Mouse (Mus musculus) mouse embryonic stem cell (cell line): ENCODE results near the gene Hdac11.

Source experiments
- in situ Hi-C, 2 experiments: fragments of 300-500 bp; cut with MboI; formaldehyde crosslinking; loops; 1 replicate in 1 of 2; 3 replicates in 1 of 2; pipeline ENCODE4 v1.14.3; 2019 to 2020; ENCODE audit warnings: low sequenced_read_pairs in 2 of 2, low pct_unique_long_range_greater_than_20kb in 1 of 2, mixed read lengths in 1 of 2; ENCODE audit not compliant: unreplicated experiment in 1 of 2

The Hdac11 gene

DNA sequence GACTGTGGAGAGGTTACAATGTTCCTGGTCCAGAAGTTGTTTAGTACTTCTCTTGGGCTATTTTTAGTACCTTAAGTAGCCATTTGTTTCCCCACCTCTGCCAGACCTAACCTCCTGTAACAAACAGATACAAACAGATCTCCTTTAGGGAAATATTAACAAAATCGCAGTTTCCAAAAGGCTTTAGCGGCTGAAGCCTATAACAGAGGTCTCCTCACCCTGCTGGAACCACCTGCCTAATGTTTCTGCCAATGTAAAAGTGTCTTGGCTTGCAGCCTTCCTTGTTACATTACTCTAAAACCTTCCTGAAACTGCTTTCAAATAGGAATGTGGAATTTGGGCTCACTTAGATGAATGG is 31.3 kb upstream of the Hdac11 start:
- in situ Hi-C loops: loop anchor here in 1 of 2 experiments (25.0 kb wide), 1 partner anchor 313 kb away; no protein-coding TSS in a partner anchor

DNA sequence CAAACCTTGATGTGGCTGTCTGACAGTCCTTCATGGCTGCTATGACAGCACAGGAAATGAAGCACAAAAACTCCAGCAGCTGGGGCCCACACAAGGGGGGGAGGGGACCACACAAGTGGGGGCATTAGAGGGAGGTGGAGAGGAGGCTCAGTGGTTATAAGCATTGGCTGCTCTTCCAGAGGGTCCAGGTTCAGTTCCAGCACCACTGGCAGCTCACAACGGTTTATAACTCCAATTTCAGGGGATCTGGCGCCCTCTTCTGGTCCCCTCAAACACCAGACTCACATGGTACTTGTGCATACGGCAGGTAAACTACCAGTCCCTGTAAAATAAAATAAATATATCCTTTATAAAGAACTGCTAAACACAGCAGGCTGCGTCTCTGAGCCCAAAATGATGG is 27.5 kb upstream of the Hdac11 start:
- in situ Hi-C loops: loop anchor here in 1 of 2 experiments (25.0 kb wide), 1 partner anchor 317 kb away; no protein-coding TSS in a partner anchor

DNA sequence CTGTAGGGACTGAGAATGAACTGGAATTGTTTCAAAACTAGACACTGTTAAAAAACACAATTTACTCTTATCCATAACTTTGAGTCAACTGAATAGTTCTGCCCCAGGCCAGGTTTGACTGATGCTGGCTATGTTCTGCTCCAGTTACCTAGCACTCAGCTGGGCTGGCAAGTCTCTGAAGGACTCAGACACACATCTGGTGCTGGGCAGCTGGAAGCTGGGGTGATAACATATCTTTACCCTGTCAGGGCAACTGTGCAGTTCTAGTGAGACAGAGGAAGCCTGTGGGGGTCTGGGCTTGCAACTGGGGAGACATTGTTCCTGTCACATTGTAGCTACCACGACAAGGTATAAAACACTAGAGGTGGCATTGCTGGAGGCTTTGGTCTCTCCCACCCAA is 25.6 kb upstream of the Hdac11 start:
- in situ Hi-C loops: loop anchor here (10.0 to 25.0 kb wide), 2 partner anchors 316 to 319 kb away; no protein-coding TSS in a partner anchor

DNA sequence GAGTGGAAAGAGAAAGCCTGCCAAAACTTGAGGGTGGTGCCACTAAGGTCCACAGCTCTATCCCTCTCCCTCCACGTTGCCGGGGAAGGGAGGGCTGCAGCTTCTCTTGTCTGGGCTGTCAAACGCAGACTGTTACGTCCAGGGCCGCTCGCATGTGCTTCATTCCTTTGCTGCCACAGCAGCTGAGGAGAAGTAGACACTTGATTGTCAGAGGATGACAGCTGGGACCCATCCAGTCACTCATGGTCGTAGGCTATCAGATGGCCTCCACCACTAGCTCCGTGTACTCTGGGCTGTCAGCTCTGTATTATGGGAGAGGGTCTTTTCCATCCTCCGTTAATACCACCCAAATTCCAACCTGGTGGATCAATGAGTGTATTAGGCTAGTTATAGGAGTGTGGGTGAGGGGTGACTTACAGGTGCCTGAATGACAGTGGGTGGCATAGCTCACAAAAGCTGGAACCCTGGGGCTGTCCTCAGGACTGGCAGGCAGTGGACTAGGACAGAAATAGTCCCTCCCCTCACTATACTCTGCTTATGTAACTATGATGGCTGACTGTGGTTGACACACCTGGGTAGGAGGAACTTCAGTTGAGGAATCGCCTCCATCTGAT is 19.0 kb upstream of the Hdac11 start:
- in situ Hi-C loops: loop anchor here (10.0 to 25.0 kb wide), 2 partner anchors 323 to 325 kb away; no protein-coding TSS in a partner anchor

DNA sequence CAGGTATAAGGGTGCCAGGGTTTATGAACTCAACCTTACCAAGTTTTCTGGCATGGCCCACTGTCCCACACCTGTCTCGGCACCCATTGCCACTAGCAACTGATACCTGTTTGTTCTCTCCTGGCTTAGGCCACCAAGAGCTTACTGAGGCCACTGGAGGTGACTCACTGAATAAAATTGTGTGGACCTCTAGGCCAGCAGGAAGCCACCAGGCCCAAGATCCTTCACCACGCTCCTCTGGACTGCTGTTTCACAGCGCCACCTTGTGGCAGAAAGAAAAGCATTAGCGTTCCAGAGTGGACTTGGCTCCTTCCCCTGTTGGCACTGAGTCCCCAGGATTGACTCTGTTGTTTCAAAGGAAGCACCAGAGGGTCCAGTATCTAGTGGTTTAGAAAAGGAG is 16.6 kb upstream of the Hdac11 start:
- in situ Hi-C loops: loop anchor here (10.0 to 25.0 kb wide), 2 partner anchors 325 to 328 kb away; no protein-coding TSS in a partner anchor

DNA sequence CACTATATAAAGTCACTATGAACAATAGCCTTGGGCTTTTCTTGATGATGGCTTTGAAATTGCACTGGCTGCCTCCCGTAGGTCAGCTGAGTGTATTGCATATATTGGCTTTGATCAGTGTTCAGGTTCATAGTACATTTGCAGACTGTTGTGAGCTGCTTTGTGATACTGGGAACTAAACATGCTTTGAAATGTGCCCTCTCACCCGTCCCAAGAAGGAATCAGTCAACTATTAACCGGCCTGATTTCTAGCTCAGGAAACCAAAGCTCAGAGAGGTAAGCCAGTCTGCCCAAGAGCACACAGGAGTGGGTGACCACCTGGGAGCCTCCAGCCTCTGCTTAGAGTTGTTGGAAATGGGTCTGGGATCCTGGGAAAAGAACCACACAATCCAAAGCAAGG is 11.4 kb upstream of the Hdac11 start:
- in situ Hi-C loops: loop anchor here in 1 of 2 experiments (25.0 kb wide), 1 partner anchor 333 kb away; no protein-coding TSS in a partner anchor

DNA sequence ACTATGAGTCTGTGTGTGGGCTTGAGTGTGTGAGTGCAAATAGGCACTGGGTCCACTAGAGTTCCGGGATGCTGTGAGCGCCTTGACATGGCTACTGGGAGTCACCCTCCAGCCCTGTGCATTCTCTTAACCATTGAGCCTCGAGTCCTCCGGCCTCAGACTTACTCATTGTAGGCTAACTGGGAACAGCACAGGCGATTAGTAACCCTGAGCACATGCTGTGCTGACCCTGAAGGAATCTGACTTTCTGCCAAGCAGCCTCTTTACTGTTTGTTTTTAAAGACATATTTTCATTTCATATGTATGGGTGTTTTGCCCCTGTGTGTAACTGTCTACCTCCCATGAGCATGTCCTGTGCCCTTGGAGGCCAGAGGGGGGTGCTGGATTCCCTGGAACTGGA is 10.9 kb upstream of the Hdac11 start:
- in situ Hi-C loops: loop anchor here in 1 of 2 experiments (25.0 kb wide), 1 partner anchor 333 kb away; no protein-coding TSS in a partner anchor

DNA sequence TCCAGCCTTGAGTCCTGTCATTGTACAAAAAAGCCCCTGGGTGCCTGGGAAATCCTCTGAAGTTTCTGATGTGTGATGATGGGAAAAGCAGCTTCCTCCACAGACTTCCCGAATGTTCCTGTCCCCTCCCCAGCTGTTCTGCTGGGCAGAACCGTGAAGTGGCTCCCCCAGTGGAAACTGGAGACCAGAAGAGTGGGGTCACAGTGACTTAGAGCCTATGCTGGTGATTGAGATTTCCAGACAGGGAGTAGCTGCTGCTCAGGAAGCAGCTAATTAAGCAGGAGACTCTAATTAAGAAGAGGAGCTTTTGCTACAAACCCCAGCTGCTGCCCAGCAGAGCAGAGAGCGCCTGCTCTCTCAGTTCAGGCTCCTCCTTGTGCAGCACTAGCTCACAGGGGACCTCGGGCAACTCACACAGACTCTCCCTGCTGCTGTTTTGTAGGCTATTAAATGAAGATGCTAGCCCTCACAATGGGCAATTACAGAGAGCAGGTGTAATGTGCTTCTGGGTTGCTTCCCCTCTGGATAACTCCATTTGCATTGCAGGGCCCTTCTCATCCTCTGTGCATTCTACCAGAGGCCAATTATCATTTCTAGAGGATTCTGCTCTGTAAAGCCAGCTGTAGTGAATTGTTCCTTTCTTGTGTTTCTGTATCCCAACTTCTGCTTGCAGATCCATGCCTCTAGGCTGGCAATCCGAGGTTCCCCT is 9.9 kb upstream of the Hdac11 start:
- in situ Hi-C loops: loop anchor here in 1 of 2 experiments (25.0 kb wide), 1 partner anchor 334 kb away; no protein-coding TSS in a partner anchor

DNA sequence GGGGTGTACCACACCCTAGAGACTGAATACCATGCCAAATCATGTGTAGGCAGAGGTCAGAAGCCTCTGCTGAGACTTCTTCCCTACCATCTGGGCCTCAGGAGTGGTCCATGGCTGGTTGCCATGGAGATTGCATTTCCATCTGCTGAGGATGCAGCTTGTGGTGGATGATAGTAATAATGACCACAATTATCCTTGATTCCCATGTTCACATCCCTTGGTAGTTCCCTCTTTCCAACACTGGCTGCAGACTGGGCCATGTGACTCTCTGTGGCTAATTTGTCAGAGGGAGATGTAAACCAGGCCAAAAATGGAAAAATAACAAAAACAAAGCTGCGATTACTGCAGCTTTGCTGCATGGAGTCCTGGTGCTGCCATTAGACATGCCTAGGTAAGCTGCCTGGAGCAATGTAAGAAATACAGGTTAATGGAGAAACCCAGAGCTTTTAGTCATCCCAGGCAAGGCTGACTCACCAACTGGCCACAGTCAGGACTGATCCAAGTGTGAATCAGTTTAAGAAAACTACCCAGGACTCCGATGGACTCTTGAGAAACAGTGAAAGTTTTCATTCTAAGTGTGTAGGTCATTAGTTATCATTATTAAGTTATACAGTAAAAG is 9.2 kb upstream of the Hdac11 start:
- in situ Hi-C loops: loop anchor here in 1 of 2 experiments (25.0 kb wide), 1 partner anchor 335 kb away; no protein-coding TSS in a partner anchor

DNA sequence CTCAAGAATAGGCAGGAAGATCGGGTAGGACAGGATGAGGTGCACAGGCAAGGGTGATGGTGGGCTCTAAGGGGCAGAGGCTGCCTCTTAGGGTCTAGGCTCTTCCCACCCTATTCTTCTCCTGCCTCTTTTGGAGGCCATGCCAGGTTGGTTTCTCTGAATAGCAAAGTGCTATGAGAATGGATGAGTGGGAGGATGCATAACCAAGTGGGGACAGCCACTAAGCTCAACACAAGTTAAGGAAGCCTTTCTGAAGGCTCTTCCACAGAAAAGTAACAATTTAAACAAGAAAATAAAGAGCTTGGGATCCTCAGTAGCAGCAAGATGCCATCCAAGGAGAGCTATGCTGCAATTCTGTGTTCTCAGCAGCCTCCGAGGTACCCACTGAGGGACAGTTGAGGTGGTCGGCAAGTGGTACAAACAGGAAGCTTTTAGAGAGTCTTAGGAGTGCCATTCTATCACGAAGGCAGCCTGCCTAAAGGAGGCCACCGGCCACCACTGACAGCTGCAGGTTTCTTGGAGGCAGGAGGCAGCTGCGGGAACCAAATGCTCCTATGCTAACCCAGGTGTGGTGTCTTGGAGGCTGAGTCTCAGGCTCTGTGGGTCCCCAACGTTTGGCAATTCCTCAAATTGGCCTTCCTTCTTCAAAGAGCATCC is 3.4 kb upstream of the Hdac11 start:
- in situ Hi-C loops: no loop called here

DNA sequence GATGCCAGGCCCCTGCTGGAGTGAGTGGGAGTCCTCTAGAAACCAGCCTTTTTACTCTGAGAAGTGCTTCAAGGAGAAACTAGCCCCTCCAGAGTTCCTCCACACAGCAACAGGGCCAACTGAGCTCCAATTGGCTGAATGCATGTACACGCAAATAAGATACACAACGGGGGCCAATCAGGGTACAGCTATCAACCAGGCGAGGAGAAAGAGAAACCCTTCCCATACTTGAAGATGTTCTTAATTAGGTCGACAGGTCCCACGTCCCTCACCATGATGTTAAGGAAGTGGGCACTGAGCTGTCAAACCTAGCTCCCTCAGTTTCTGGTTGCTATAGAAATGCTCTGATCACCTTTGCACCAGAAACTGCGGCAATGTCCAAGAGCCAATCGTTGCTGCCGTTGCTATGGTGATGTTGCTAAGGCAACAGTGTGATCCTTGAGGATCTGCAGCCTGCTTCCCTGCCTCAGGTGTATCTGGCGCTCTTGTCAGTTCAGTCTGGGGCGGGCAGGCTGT is 2.9 kb upstream of the Hdac11 start:
- in situ Hi-C loops: no loop called here

DNA sequence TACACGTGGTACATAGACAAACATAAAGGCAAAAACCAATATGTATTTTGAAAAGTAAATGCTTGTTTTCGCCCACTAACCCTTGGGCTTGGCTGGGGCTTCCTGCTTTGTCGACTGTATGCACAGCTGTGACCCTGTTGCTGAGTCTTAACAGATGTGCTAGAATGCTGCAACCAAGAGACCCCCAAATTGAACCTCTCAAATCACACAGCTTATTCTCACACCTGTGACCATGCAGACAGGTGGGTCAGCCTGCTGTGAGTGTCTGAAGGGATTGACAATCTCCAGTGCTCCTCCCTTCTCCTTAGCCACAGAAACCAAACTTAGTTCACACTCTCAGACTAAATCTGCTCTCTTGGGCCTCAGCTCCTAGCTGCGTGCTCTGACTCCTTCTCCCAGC is 1.8 kb upstream of the Hdac11 start:
- in situ Hi-C loops: no loop called here

DNA sequence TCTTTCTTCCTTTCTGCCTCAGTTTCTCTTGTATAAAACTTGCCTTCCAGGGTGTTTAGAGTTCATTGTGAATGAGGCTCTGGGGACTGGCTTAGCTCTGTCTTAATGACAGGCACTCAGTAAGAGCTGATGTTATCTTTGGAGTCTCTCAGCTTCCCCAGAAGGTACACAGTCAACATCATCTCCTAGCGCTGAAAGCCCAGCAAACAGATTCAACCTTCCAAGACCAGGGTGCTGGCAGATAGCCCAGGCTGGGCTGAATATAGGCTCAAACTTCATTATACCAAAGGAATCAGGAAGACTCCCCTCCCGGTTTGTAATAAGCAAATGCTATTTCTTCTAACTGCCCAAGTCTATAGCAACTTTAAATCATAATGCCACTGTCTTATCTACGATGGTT is 1.2 kb upstream of the Hdac11 start:
- in situ Hi-C loops: no loop called here

DNA sequence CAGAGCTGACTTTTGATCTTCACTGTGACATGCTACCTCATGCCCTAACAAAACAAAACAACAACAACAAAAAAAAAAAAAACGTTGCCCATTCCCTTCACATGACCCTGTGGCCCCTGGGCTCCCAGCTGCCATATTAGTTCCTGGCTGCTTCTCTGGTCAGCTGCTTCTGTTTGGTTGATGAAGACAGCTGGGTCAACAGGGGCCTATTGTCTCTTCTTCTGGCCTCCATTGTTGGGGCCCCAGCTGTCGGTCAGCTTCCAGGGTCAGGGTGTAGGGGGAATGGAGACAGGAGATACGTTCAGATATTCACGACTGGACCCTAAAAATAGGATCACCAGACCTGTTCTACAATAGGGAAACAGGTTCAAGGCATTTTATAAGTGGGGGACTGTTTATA is 403 bp upstream of the Hdac11 start:
- in situ Hi-C loops: no loop called here

DNA sequence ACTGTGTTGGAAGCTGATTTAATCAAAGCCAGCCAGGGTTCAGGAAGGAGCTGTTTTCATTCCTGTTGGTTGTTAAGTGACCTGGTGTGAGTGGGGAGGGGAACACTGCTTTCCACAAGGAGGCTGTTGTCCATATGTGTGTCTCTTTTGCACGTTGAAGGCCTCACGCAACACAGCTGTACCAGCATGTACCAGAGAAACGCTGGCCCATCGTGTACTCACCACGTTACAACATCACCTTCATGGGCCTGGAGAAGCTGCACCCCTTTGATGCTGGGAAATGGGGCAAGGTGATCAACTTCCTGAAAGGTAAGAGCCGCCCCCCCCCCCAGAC is 739 bp downstream of the Hdac11 start:
- in situ Hi-C loops: no loop called here

DNA sequence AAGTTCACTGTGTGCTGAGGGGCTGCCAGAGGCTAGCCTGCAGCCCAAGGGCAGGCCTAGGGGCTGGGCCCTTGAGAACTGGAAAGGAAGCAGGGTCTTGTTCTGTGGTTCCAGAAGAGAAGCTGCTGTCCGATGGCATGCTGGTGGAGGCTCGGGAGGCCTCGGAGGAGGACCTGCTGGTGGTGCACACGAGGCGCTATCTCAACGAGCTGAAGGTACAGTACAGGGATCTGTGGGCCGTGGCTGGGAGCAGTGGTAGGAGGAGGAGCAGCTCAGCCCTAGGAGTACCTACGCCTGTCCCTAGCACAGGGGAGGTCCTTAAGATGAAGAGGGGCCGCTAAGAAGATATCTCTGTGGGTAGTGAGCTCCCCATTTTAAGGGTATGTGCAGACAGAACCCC is 2.6 kb downstream of the Hdac11 start:
- in situ Hi-C loops: no loop called here

DNA sequence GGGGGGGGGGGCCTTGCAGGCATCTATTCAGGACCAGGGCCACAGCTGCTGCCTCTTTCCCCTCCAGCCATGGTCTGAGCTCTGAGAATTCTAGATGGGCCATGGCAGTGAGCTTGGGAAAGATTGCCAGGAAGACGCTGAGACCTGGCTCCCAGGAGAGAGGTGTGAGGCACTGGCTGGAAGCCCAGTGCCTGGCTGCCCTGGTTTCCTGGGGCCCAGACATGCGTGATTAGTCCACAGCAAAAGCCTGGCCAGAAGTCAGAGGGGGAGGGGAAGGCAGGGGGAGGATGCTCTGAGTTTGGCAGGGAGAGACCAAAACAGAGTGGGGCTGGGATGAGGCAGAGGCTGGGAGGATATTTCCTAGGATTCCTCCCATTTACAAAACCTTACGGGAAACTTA is 3.9 kb downstream of the Hdac11 start:
- in situ Hi-C loops: loop anchor here in 1 of 2 experiments (10.0 kb wide), 1 partner anchor 254 kb away; the partner anchor contains the start of gene Wnt7a

DNA sequence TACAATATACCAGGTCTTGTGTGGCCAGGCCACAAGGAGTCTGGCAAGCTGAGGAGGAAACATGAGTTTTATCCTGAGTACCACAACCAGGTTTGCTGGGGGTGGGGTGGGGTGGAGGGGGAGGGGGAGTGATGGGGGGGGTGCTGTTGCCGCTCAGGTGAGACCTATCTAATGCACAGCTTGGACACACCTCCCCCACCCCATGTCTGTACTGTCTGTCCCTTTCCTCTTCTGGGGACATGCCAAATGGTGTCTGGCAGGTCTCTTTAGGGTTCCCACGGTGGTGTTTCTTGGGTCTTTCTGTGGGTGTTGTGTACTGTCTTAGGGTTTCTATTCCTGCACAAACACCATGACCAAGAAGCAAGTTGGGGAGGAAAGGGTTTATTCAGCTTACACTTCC is 4.5 kb downstream of the Hdac11 start:
- in situ Hi-C loops: loop anchor here in 1 of 2 experiments (10.0 kb wide), 1 partner anchor 254 kb away; the partner anchor contains the start of gene Wnt7a
